Mouse (Mus musculus): ENCODE results near the gene Hist1h2ad. TPM values are rescaled to one million over a fixed set of nuclear protein-coding genes. Genes with fewer than 3 reads are reported as not detected.
"Not testable (repeated sequence)": the region's sequence is repeated elsewhere in the genome, so short reads cannot be mapped to it uniquely, and the experiment has no call there.

The Hist1h2ad gene
- polyA plus RNA-seq, 1 experiment from 2014 or later = 2.1 TPM

GRCm38 (mm10) chr13:23530901-23531875, 43.0 kb upstream of the Hist1h2ad start, which contains the start of gene Hist1h4h:
Gene Hist1h4h (plus strand): TSS chr13:23531050.
- Histone ChIP-seq H3K27ac (replicated peaks; ENCODE audit: low read depth, low read length) (peak within 1 kb of the TSS; percentile 97), H3K36me3 (replicated peaks; ENCODE audit: control insufficient read depth, insufficient read depth, low read depth, low read length) (no peaks in the 10 kb centered on the region), H3K4me1 (ENCODE audit: control insufficient read depth, insufficient read depth, low read length) (no peaks in the 10 kb centered on the region), H3K4me2 (ENCODE audit: low read depth, low read length) (peak within 1 kb of the TSS; percentile 55), H3K9ac (replicated peaks; ENCODE audit: low read length) (peak within 1 kb of the TSS; percentile 92), H3K27me3 (ENCODE audit: control insufficient read depth, insufficient read depth, low read length) (no peaks in the 10 kb centered on the region), H3K9me3 (replicated peaks; ENCODE audit: control insufficient read depth, low read length) (no peaks in the 10 kb centered on the region), H3K4me3 (ENCODE audit: low read depth, low read length) (peak within 1 kb of the TSS; percentile 56)
- WGBS = under 1% methylated on average over 55 of the region's 70 CpGs
- DNase-seq (ENCODE audit: low spot score) (peak; percentile 98), ATAC-seq (replicated peaks; ENCODE audit: insufficient number of reproducible peaks, low FRiP score, low TSS enrichment, low read depth) (peak; percentile 79)

GRCm38 (mm10) chr13:23532262-23533075, 41.7 kb upstream of the Hist1h2ad start:
- DNase-seq (ENCODE audit: low spot score) = peak; percentile 56
- Histone ChIP-seq H3K36me3 (replicated peaks; ENCODE audit: control insufficient read depth, insufficient read depth, low read depth, low read length) (no peaks in the 10 kb centered on the region), H3K4me3 (ENCODE audit: low read depth, low read length) (peak overlapping the region; percentile 56), H3K4me1 (ENCODE audit: control insufficient read depth, insufficient read depth, low read length) (no peaks in the 10 kb centered on the region), H3K27ac (replicated peaks; ENCODE audit: low read depth, low read length) (peak overlapping the region; percentile 97), H3K9ac (replicated peaks; ENCODE audit: low read length) (peak overlapping the region; percentile 92), H3K27me3 (ENCODE audit: control insufficient read depth, insufficient read depth, low read length) (no peaks in the 10 kb centered on the region), H3K9me3 (replicated peaks; ENCODE audit: control insufficient read depth, low read length) (no peaks in the 10 kb centered on the region), H3K4me2 (ENCODE audit: low read depth, low read length) (peak overlapping the region; percentile 55)
- no peak for ATAC-seq (replicated peaks; ENCODE audit: insufficient number of reproducible peaks, low FRiP score, low TSS enrichment, low read depth)
- WGBS = 27% methylated on average over 9 of the region's 9 CpGs

GRCm38 (mm10) chr13:23533560-23534367, 40.4 kb upstream of the Hist1h2ad start, which contains the start of gene Hist1h2af:
Gene Hist1h2af (plus strand): TSS chr13:23533906.
- ATAC-seq (replicated peaks; ENCODE audit: insufficient number of reproducible peaks, low FRiP score, low TSS enrichment, low read depth) (peak; percentile 58), DNase-seq (ENCODE audit: low spot score) (peak; percentile 94)
- Histone ChIP-seq H3K4me3 (ENCODE audit: low read depth, low read length) (peak within 1 kb of the TSS; percentile 56), H3K27ac (replicated peaks; ENCODE audit: low read depth, low read length) (peak within 1 kb of the TSS; percentile 97), H3K9ac (replicated peaks; ENCODE audit: low read length) (peak within 1 kb of the TSS; percentile 79), H3K4me2 (ENCODE audit: low read depth, low read length) (peak within 1 kb of the TSS; percentile 69)
- not testable (repeated sequence) for H3K36me3 ChIP-seq (replicated peaks; ENCODE audit: control insufficient read depth, insufficient read depth, low read depth, low read length); H3K4me1 ChIP-seq (ENCODE audit: control insufficient read depth, insufficient read depth, low read length); H3K27me3 ChIP-seq (ENCODE audit: control insufficient read depth, insufficient read depth, low read length); H3K9me3 ChIP-seq (replicated peaks; ENCODE audit: control insufficient read depth, low read length)
- under 1% methylated on average over 25 of the region's 53 CpGs for WGBS

- ATAC-seq (replicated peaks; ENCODE audit: insufficient number of reproducible peaks, low FRiP score, low TSS enrichment, low read depth) = 0 out of 2 replicates have a peak, but pooled peaks have one; percentile 0
- H3K36me3 ChIP-seq (replicated peaks; ENCODE audit: control insufficient read depth, insufficient read depth, low read depth, low read length) = no peaks in the 10 kb centered on the region
- H3K4me2 ChIP-seq (ENCODE audit: low read depth, low read length) = peak overlapping the region; percentile 69
- H3K4me3 ChIP-seq (ENCODE audit: low read depth, low read length) = peak overlapping the region; percentile 56
- under 1% methylated on average over 15 of the region's 15 CpGs for WGBS
- H3K9me3 ChIP-seq (replicated peaks; ENCODE audit: control insufficient read depth, low read length) = no peaks in the 10 kb centered on the region
- no peaks in the 10 kb centered on the region for H3K4me1 ChIP-seq (ENCODE audit: control insufficient read depth, insufficient read depth, low read length)
- H3K27me3 ChIP-seq (ENCODE audit: control insufficient read depth, insufficient read depth, low read length) = no peaks in the 10 kb centered on the region
- peak overlapping the region; percentile 97 for H3K27ac ChIP-seq (replicated peaks; ENCODE audit: low read depth, low read length)
- H3K9ac ChIP-seq (replicated peaks; ENCODE audit: low read length) = peak overlapping the region; percentile 79
- peak; percentile 77 for DNase-seq (ENCODE audit: low spot score)
These were observed 39.6 kb upstream of the Hist1h2ad start for GRCm38 (mm10) chr13:23534368-23535131.

GRCm38 (mm10) chr13:23535137-23536075, 38.8 kb upstream of the Hist1h2ad start, which contains the start of gene Hist1h3g:
Gene Hist1h3g (plus strand): TSS chr13:23535422.
- not testable (repeated sequence) for H3K4me1 ChIP-seq (ENCODE audit: control insufficient read depth, insufficient read depth, low read length); H3K36me3 ChIP-seq (replicated peaks; ENCODE audit: control insufficient read depth, insufficient read depth, low read depth, low read length); H3K27me3 ChIP-seq (ENCODE audit: control insufficient read depth, insufficient read depth, low read length); H3K9me3 ChIP-seq (replicated peaks; ENCODE audit: control insufficient read depth, low read length)
- peak within 1 kb of the TSS; percentile 69 for H3K4me2 ChIP-seq (ENCODE audit: low read depth, low read length)
- ATAC-seq (replicated peaks; ENCODE audit: insufficient number of reproducible peaks, low FRiP score, low TSS enrichment, low read depth) (peak; percentile 92), DNase-seq (ENCODE audit: low spot score) (peak; percentile 96)
- 0% methylated on average over 42 of the region's 62 CpGs for WGBS
- H3K27ac ChIP-seq (replicated peaks; ENCODE audit: low read depth, low read length) = peak within 1 kb of the TSS; percentile 97
- peak within 1 kb of the TSS; percentile 56 for H3K4me3 ChIP-seq (ENCODE audit: low read depth, low read length)
- peak within 1 kb of the TSS; percentile 79 for H3K9ac ChIP-seq (replicated peaks; ENCODE audit: low read length)

- no peaks in the 10 kb centered on the region for H3K9me3 ChIP-seq (replicated peaks; ENCODE audit: control insufficient read depth, low read length)
- 18% methylated on average over 7 of the region's 7 CpGs for WGBS
- H3K4me2 ChIP-seq (ENCODE audit: low read depth, low read length) = peak overlapping the region; percentile 66
- H3K4me3 ChIP-seq (ENCODE audit: low read depth, low read length) = peak overlapping the region; percentile 56
- H3K9ac ChIP-seq (replicated peaks; ENCODE audit: low read length) = peak overlapping the region; percentile 71
- H3K36me3 ChIP-seq (replicated peaks; ENCODE audit: control insufficient read depth, insufficient read depth, low read depth, low read length) = no peaks in the 10 kb centered on the region
- DNase-seq (ENCODE audit: low spot score) = peak; percentile 63
- no peaks in the 10 kb centered on the region for H3K4me1 ChIP-seq (ENCODE audit: control insufficient read depth, insufficient read depth, low read length)
- peak overlapping the region; percentile 97 for H3K27ac ChIP-seq (replicated peaks; ENCODE audit: low read depth, low read length)
- no peaks in the 10 kb centered on the region for H3K27me3 ChIP-seq (ENCODE audit: control insufficient read depth, insufficient read depth, low read length)
- ATAC-seq (replicated peaks; ENCODE audit: insufficient number of reproducible peaks, low FRiP score, low TSS enrichment, low read depth) = no peak
These were observed 37.9 kb upstream of the Hist1h2ad start for GRCm38 (mm10) chr13:23536076-23536822.

Data from embryonic facial prominence, embryonic 11.5 days (tissue).